Mouse (Mus musculus) small intestine, adult 2 months (tissue): ENCODE measurements around the gene Ifit1.
"Not testable (repeated sequence)": the region's sequence is repeated elsewhere in the genome, so short reads cannot be mapped to it uniquely, and the experiment has no call there.

Experiments
- CTCF ChIP-seq: fragments of 200-500 bp; IDR thresholded peaks from 2 replicates; pipeline ENCODE4 v1.5.1; 2012; ENCODE audit warnings: low read depth, mild to moderate bottlenecking, control low read depth, inconsistent platforms, low read length, moderate library complexity, mixed read lengths; ENCODE audit not compliant: insufficient replicate concordance, insufficient read length; ENCODE audit errors: extremely low read depth
- POLR2A ChIP-seq: fragments of 200-500 bp; IDR thresholded peaks from 2 replicates; pipeline ENCODE4 v1.6.1; 2012; ENCODE audit warnings: low read depth, mild to moderate bottlenecking, control low read depth, inconsistent platforms, low read length, moderate library complexity

DNA sequence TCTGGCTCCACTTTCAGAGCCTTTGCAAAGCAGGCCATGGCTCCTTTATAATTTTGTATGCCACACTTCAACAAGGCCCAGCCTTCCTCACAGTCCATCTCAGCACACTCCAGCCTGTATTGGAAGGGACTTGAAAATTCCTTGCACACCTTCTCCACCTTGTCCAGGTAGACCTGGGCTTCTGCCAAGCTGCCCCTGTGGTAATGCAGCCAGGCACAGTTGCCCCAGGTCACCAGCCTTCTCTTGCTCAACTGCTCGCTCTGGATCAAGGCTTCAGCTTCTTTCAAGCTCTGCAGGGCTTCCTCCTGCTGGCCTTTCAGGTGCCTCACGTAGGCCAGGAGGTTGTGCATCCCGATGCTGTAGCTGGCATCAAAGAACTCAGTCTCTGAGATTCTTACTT, 46.1 kb upstream of the Ifit1 start:
- not testable (repeated sequence) for TF ChIP-seq CTCF, POLR2A
